Mouse (Mus musculus) embryo, embryonic 11 days (tissue): ENCODE measurements around the gene Zfp987.
"Not testable (repeated sequence)": the region's sequence is repeated elsewhere in the genome, so short reads cannot be mapped to it uniquely, and the experiment has no call there.

Source experiments
- DNase-seq: peaks from one replicate; pipeline ENCODE4 v3.0.0-alpha.2; 2015

The Zfp987 gene

DNA sequence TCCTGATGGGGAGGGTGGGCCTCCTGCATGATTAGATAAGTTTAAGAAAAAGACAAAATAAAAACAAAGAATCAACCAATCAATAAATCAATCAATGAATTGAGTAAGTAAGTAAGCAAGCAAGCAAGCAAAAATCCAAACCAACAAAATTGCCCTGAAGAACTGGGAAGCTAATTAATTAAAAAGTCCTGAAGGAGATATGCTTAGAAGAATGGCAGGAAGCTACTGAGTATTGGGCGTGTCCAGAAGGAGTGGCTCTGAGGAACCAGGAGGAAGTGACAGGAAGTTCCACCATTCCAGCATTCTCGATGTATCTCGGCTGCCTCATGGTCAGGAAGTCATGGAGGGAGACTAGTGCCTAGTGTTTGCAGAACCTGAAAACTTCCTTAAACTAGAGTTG is at the start of gene Zfp987:
Zfp987 (plus strand) TSS at position 301 of the 400 bp plus-strand sequence.
- not testable (repeated sequence) for DNase-seq

DNA sequence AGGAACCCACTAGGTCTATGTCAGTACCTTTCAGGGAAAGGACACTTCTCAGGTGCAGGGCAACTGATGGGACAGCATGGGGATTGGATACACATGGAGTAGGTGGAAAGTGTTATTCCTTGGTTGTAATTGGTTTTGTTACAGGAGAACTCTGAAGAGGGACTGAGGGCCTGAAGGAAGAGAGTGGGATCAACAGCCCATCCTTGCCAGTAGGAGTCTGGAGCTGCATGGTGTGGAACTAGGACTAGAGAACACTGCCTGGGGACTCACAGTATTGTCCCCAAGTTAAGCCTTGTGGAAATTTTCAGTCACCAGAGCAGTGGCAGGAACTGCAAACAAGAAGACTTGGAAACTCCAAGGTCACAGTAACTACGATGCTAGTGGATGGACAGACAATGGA is 44.6 kb upstream of the Zfp987 start:
- DNase-seq: not testable (repeated sequence)

DNA sequence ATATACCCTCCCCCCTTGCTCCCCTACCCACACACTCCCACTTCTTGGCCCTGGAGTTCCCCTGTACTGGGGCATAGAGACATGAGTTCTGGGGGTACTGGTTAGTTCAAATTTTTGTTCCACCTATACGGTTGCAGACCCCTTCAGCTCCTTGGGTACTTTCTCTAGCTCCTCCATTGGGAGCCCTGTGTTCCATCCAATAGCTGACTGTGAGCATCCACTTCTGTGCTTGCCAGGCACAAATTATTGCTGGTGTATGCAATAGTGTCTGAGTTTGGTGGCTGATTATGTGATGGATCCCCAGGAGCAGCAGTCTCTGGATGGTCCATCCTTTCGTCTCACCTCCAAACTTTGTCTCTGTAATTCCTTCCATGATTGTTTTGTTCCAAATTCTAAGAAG is 43.7 kb upstream of the Zfp987 start:
- DNase-seq: not testable (repeated sequence)

DNA sequence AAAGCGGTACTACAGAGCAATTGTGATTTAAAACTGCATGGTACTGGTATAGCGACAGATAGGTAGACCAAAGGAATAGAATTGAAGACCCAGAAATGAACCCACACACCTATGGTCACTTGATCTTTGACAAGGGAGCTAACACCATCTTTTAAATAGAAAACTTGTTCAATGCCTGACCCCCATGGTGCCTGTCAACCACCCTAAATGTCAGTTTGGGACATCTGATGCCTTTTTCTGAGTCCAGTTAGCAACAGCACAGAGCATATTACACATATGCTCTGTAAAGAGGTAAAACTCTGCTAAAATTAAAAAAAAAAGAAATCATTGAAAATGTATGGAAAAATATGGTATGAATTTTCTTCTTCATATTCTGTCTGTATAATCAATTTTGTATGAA is 41.8 kb upstream of the Zfp987 start:
- no peak for DNase-seq

DNA sequence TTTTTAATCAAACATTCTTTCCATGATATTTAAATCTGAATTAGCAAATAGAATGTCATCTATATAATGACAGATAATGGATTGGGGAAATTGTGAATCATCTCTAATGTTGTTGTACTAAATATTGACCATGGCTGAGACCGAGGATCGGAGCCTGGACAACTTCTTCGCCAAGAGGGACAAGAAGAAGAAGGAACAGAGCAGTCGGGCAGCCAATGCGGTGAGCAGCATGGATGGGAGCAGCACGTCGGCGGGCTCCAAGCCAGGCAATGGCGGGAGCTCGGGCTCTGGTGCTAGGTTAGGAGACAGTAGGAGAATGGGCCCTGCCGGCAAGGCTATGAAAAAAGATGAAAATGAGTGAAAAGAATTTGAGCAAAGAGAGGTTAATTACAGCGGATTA is 38.5 kb upstream of the Zfp987 start:
- DNase-seq: not testable (repeated sequence)

DNA sequence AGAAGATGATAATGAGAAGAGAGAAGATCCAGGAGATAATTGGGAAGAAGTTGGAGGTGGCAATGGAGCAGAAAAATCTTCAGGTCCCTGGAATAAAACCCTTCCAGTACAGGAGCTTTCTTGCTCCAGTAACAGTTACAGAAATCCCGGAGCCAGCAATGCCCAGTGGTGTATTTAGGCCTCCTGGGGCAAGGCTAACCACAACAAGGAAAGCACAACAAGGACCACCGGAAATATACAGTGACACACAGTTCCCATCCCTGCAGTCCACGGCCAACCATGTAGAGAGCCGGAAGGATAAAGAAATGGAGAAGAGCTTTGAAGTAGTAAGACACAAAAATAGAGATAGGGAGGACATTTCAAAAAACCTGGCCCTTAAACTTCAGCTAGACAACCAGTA is 38.0 kb upstream of the Zfp987 start:
- DNase-seq: not testable (repeated sequence)

DNA sequence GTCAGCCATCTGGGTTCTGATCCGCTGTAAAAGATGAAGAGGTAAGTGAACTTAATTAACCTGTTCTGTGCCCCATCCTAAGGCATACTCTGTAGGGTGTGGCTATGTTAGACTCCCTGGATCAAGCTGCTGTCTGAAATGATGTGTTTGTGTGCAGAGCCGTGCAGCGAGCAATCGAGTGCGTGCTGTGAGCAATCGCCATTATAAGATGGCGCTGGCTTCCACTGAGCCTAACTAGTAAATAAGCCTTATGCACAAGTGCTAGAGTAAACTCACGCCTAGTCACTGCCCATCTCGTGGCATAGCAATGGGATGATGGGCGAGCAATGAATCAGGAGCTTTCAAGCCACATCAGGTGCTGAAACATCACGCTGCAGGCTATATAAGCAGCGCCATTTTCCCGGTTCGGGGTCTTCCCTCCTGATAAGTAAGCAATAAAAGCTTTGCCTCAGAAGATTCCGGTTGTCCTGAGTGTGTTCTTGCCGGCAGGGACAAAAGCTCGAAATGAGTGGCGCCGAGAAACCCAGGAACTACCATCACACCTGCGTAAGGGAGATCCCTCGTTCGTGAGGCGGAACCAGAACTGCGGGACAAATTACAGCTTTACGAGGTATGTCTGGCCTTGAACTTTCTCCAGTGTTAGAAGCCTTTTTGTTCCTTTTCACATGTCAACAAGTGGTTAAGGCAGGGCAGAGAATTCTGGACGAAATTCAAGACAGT is 37.0 kb upstream of the Zfp987 start:
- DNase-seq: not testable (repeated sequence)

DNA sequence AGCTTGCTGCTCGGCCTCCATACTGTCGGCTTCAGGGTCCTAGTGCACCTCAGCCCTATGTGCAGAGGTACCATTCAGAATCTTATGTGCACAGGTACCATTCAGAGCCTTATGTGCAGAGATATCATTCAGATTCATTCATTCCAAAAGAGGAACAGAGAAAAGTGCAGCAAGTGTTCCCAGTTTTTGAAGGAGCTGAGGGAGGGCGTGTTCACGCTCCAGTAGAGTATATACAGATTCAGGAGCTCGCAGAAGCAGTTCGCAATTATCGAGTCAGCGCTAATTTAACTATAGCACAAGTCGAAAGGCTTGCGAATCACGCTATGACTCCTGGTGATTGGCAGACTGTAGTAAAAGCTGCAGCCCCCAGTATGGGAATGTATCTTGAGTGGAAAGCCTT is 36.0 kb upstream of the Zfp987 start:
- not testable (repeated sequence) for DNase-seq

DNA sequence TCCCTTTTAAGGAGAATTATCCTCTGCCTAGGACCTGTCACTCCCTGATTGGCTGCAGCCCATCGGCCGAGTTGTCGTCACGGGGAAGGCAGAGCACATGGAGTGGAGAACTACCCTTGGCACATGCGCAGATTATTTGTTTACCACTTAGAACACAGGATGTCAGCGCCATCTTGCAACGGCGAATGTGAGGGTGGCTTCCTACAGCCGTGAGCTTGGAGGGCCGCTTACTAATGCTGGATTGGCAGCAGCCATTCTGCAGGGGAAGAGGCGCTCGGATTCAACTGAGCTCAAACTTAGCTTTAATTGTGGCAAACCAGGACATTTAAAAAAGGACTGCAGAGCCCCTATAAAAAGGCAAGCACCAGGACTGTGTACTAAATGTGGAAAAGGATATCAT is 35.1 kb upstream of the Zfp987 start:
- not testable (repeated sequence) for DNase-seq

DNA sequence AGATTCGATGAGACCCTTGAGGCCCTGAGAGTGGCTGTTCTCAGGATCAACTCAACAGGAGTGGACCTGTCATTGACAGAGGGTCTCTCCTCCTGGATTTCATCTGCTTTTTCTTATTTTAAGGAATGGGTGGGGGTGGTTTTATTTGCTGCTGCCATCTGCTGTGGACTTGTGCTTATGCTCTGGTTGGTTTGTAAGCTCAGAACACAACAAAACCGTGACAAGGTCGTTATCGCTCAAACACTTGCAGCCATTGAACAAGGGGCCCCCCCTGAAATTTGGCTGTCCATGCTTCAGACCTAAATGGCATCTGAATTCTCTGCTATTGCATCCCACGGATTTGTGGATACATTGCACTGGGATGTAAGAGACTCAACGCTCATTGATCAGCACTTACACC is 34.1 kb upstream of the Zfp987 start:
- not testable (repeated sequence) for DNase-seq

DNA sequence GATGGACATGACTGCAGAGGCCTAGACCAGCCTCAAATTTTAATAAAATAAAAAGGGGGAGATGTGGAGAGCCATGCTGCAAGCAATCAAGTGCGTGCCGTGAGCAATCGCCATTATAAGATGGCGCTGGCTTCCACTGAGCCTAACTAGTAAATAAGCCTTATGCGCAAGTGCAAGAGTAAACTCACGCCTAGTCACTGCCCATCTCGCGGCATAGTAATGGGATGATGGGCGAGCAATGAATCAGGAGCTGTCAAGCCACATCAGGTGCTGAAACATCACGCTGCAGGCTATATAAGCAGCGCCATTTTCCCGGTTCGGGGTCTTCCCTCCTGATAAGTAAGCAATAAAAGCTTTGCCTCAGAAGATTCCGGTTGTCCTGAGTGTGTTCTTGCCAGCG is 33.5 kb upstream of the Zfp987 start:
- DNase-seq: not testable (repeated sequence)

DNA sequence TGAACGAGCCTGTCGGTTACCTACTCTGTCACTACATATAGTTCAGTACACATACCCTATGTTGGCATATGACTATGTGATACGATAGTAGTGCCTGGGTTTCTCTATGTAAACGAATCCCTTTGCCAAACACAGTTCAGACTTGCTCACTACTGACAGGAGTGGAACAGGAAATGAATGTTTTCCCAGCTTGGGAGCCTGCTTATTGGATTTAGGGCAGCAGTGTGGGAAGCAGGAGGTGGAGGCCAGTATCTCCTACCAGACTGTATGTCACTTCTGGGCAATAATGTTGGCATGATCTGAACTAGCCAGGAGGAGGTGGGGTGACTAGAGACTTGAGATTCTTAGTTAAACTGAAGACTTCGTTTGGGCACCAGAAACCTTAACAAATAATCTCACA is 32.3 kb upstream of the Zfp987 start:
- not testable (repeated sequence) for DNase-seq

DNA sequence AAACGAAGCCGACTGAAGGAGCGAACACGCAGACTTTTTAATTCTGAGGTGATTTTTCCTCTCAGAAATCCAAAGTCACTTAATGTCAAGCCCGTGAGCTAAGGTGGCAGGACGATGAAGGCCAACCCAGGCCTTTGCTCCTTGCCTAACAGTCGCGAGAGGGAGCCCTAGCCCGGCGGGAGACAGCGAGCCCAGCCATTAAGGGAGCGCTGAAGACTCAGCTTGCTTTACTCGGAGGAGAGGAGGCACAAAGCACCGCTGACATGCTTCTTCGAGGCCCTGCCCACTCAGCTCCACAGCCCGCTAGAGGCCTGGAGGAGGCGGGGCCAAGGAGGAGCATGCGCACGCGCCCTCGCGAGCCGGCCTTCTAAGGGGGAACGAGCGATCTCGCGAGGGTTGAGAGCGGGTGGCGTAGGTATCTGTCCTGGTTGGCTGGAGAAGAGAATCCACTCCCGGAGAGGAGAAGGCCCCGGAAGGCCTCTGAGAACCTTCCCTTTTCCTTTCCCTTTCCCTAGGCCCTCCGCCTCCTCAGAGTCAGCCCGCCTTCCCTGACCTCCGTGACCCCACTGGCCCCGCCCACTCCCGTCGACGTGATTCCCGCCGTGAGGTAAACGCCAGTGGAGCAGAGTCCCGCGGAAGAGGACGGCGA is 30.0 kb upstream of the Zfp987 start:
- DNase-seq: peak; percentile 10

DNA sequence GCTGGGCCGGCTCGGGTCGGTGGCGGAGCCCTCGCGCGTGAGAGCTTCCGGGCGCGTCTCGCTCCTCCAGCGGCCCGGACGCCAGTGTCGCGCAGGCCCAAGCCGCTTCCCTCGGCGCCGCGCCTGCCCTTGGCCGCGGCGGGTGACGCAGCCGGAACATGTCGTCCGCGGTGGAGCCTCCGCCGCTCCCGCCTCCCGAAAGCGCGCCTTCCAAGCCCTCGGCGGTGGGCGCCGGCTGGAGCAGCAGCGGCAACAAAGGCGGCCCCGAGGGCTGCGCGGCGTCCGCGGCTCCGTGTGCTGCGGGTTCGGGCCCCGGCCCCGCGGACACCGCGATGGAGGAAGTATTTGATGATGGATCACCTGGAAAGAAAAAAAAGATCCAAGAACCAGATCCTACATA is 29.5 kb upstream of the Zfp987 start:
- peak; percentile 25 for DNase-seq

DNA sequence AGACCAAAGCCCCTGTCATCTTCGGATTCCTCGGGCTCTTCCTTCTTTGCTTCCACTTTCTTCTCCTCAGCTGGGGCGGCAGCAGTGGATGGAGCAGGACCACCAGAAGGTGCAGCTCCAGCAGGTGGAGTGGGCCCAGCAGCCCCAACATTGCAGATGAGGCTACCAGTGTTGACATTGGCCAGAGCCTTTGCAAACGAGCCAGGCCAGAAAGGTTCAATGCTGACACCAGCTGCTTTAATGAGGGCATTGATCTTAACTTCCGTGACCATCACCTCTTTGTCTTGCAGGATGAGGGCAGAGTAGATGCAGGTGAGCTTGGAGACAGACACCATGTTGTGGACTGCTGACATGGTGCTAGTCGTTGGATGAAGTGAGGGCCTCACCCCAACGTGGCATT is 23.8 kb upstream of the Zfp987 start:
- DNase-seq: not testable (repeated sequence)

DNA sequence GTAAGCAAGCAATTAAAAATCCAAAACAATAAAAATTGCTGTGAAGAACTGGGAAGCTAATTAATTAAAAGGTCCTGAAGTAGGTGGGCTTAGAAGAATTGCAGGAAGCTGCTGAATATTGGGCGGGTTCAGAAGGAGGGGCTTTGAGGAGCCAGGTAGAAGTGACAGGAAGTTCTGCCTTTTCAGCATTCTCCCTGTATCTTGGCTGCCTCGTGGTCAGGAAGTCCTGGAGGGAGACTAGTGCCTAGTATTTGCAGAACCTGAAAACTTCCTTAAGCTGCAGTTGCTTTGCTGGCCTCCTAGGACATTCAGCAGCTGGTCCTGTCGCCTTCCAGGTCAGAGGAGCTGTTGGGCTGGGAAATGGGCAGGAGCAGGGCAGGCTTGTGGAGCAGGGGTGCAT is 4.3 kb downstream of the Zfp987 start:
- DNase-seq: not testable (repeated sequence)

DNA sequence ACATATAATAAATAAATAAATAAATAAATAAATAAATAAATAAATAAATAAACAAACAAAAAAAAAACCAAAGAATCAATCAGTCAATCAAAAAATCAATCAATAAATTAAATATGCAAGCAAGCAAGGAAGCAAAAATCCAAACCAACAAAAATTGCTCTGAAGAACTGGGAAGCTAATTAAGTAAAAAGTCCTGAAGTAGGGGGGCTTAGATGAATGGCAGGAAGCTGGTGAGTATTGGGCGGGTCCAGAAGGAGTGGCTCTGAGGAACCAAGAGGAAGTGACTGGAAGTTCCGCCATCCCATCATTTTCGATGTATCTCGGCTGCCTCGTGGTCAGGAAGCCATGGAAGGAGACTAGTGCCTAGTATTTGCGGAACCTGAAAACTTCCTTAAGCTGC is 59.4 kb downstream of the Zfp987 start, which contains the start of gene Zfp600:
Zfp600 (plus strand) TSS at position 301 of the 400 bp plus-strand sequence.
- DNase-seq: not testable (repeated sequence)

DNA sequence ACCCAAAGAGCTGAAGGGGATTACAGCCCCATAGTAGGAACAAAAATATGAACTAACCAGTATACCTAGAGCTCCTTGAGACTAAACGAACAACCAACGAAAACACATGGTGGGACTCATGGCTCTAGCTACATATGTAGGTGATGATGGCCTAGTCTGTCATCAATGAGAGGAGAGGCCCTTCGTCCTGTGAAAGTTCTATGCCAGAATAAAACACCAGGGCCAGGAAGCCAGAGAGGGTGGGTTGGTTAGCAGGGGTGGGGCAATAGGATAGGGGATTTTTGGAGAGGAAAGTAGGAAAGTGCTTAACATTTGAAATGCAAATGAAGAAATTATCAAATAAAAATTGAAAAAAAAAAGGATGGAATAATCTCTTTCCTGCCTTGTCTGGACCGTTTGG is 65.8 kb downstream of the Zfp987 start:
- DNase-seq: not testable (repeated sequence)

DNA sequence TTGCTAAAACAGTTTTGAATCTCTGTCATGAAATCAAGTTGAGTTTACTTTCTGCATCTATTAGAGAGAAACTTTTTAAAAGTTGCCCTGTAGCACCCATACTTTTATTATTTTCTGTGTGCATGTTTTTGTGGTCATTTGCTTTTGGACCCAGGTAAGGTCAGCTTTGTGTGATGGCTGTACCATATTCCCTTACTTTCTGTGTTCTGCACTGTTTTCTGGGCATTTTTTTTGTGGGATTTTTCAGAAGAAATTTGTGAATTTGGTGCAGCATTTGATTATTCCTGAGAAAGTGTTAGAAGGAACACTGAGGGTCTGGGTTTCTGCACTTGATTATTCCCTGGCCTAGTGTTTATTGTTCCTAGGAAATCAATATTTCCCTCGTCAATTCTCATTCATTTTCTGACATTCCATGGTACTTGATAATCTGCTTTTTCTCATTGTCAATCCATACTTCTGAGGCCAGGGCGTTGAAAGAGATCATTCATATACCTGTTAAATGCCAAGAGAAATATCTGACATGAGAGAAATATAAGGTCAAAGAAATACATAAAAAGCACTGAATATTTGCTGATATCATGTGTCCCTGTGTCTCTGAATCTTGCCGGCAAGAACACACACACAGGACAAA is 70.2 kb downstream of the Zfp987 start:
- not testable (repeated sequence) for DNase-seq

DNA sequence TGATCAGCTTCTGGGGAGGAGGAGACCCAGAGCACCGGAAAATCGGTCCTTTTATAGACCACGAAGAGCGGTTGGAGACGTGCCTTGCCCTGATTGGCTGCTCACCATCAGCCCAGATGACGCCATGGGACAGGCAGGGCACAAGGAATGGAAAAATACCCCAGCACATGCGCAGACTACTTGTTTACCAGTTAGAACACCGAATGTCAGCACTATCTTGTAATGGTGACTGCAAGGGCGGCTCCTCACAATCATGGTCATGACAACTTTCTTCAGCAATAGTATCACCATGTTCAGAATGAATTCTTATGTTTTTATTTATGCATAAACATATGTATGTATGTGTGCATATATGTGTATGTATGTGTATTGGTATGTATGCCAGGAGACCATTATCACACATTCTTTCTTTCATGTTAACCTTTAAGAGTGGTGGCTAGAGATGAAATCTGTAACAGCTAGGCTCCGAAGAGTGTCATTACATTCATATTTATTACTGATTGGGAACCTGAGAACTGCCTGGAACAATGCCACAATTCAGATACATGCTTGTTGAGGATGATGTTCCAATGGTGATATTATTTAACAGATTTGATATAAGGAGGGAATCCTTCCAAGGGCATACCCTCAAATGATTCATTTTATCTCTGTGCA is 70.9 kb downstream of the Zfp987 start:
- not testable (repeated sequence) for DNase-seq

DNA sequence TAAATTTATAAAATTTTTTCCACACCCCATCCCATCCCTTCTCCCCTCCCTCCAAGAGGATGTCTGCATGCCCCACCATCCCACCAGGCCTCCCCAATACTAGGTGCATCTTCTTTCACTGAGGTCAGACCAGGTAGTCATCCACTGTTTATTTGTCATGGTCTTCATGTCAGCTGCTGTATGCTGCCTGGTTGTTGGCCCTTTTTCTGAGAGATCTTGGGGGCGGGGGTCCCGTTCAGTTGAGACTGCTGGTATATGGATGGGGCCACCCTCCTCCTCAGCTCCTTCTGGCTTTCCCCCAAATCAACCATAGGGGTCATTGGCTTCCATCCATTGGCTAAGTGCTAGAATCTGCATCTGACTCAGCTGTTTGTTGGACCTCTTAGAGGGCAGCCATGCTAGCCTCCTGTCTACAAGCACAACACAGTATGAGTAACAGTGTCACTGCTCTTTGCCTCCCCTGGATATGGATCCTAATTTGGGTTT is 71.7 kb downstream of the Zfp987 start:
- not testable (repeated sequence) for DNase-seq

DNA sequence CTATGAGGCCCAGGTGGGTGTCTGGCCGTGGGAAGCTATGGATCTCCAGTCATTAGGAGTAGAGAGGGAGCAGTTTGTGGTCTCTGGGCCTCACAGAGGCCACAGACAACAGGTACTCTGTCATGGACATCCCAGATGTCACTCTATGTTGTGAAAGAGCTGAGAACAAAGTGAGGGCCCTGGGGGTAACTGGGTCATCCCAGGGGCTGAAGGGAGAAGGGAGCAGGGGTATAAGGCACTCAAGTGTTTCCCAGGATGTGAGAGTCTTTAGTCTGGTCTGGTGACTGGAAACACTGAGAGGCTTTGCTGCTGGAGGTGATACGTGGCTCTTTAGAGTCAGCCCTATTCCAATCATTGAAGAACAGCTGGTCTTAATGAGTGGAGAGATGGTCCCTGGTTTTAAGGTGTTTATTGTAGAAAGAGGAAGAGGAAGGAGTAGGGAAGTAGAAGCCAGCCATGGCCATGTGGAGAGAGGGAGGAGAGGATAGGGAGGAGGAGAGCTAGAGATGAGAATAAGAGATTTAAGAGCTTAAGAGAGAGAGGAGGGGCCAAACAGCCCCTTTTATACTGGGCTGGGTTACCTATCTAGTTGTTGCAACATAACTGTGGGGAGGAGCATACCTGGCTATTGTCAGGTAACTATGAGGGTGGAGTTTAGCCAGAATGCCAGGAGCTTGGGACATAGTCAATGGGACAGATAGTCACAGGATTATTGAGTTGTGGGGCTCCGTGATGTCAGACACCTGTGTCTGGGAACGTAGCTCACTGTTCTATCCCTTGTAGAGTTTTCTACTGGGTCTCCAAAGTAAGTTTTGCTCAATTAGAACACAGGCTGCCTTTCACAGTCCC is 76.5 kb downstream of the Zfp987 start:
- DNase-seq: not testable (repeated sequence)
